Mouse (Mus musculus) heart, postnatal 36 days (tissue): ENCODE data around the gene Dnajb4. TPM values are rescaled to one million over a fixed set of nuclear protein-coding genes. Genes with fewer than 3 reads are reported as not detected.
A peak's percentile ranks its signal among the peaks of the same experiment; 100 is the strongest.
"Not testable (repeated sequence)": the region's sequence is repeated elsewhere in the genome, so short reads cannot be mapped to it uniquely, and the experiment has no call there.

Source experiments
- DNase-seq, 2 experiments: peaks; one replicate each; pipeline ENCODE4 v3.0.0; 2021 to 2022
- intact Hi-C: fragments of 180-260 bp; cut with DNase I; formaldehyde crosslinking; loops from one replicate; pipeline ENCODE4 v1.15.1; 2025
- total RNA-seq, 2 experiments: library from RNA; stranded (reverse); gene quantifications; 2 replicates each; pipeline ENCODE4 v1.2.3; 2021

Dnajb4 gene
- total RNA-seq, 2 experiments from 2014 or later, result 98.1 to 111 TPM

- intact Hi-C loops, result no loop called here
- DNase-seq, result no peak
These were observed 56.0 kb downstream of the Dnajb4 start for GRCm38 (mm10) chr3:152154095-152154494.

- DNase-seq, result no peak
- intact Hi-C loops, result no loop called here
These were observed 57.0 kb downstream of the Dnajb4 start for GRCm38 (mm10) chr3:152153152-152153551.

GRCm38 (mm10) chr3:152152483-152152804 lies 57.7 kb downstream of the Dnajb4 start:
- intact Hi-C loops, result no loop called here
- no peak for DNase-seq

GRCm38 (mm10) chr3:152151725-152152482 lies 58.2 kb downstream of the Dnajb4 start:
- intact Hi-C loops, result no loop called here
- no peak for DNase-seq

- intact Hi-C loops, result loop anchor here (5.0 kb wide), 1 partner anchor 38 kb away; no protein-coding TSS in a partner anchor
- no peak for DNase-seq
These were observed 60.2 kb downstream of the Dnajb4 start for GRCm38 (mm10) chr3:152149863-152150262.

- intact Hi-C loops, result loop anchor here (5.0 kb wide), 1 partner anchor 37 kb away; no protein-coding TSS in a partner anchor
These were observed 60.7 kb downstream of the Dnajb4 start for GRCm38 (mm10) chr3:152149449-152149848.

GRCm38 (mm10) chr3:152147085-152147831 lies 62.8 kb downstream of the Dnajb4 start:
- DNase-seq, result no peak
- intact Hi-C loops, result loop anchor here (2.0 to 5.0 kb wide), 2 partner anchors 35 to 64 kb away; partner anchors contain the start of genes Dnajb4 and Fubp1

More at GRCm38 (mm10) chr3:152149449-152149848, 60.7 kb downstream of the Dnajb4 start:
- no peak for DNase-seq

- intact Hi-C loops, result loop anchor here (2.0 to 5.0 kb wide), 3 partner anchors 22 to 46 kb away; no protein-coding TSS in a partner anchor
These were observed 64.9 kb downstream of the Dnajb4 start for GRCm38 (mm10) chr3:152145186-152145585.

GRCm38 (mm10) chr3:152142989-152143695 lies 67.0 kb downstream of the Dnajb4 start:
- intact Hi-C loops, result no loop called here
- DNase-seq, result no peak

More at GRCm38 (mm10) chr3:152145186-152145585, 64.9 kb downstream of the Dnajb4 start:
- peak; percentile 56 to 60 for DNase-seq

- no peak for DNase-seq
- intact Hi-C loops, result no loop called here
These were observed 68.0 kb downstream of the Dnajb4 start for GRCm38 (mm10) chr3:152142146-152142545.

- DNase-seq, intact Hi-C loops: not testable (repeated sequence)
These were observed 70.8 kb downstream of the Dnajb4 start for GRCm38 (mm10) chr3:152139308-152139707.

- DNase-seq, intact Hi-C loops: not testable (repeated sequence)
These were observed 74.0 kb downstream of the Dnajb4 start for GRCm38 (mm10) chr3:152136106-152136505.

GRCm38 (mm10) chr3:152133621-152134020 lies 76.5 kb downstream of the Dnajb4 start:
- intact Hi-C loops, result no loop called here
- peak in 1 of 2 experiments; percentile 42 for DNase-seq

GRCm38 (mm10) chr3:152130963-152131362 lies 79.1 kb downstream of the Dnajb4 start:
- no peak for DNase-seq

GRCm38 (mm10) chr3:152129426-152129825 lies 80.7 kb downstream of the Dnajb4 start:
- DNase-seq, intact Hi-C loops: not testable (repeated sequence)

More at GRCm38 (mm10) chr3:152130963-152131362, 79.1 kb downstream of the Dnajb4 start:
- intact Hi-C loops, result no loop called here

- intact Hi-C loops, result no loop called here
- no peak for DNase-seq
These were observed 81.5 kb downstream of the Dnajb4 start for GRCm38 (mm10) chr3:152128631-152129030.

Other genes starting within 250 kb of the Dnajb4 start
- gene Gipc2, start 44.1 kb downstream of the Dnajb4 start, total RNA-seq, result 1 to 10 TPM; 3.5 to 3.6 TPM
- gene Fubp1, start 120 bp upstream of the Dnajb4 start, total RNA-seq, result 10 to 100 TPM; 50.8 to 56.1 TPM
- 100 to 1,000 TPM; 341 to 349 TPM for gene Nexn, start 56.0 kb upstream of the Dnajb4 start, total RNA-seq
- 10 to 100 TPM in 1 of 2 experiments, 1 to 10 TPM in 1; 9.3 to 11.3 TPM for gene Miga1, start 130.1 kb upstream of the Dnajb4 start, total RNA-seq
- 10 to 100 TPM; 26.3 to 26.4 TPM for gene Usp33, start 136.2 kb upstream of the Dnajb4 start, total RNA-seq
- 10 to 100 TPM; 20.5 to 24.1 TPM for gene Zzz3, start 185.2 kb upstream of the Dnajb4 start, total RNA-seq